Mouse (Mus musculus) erythroblast, embryonic 14.5 days (primary cell): ENCODE data around the gene Rnf31.
A peak's percentile ranks its signal among the peaks of the same experiment; 100 is the strongest.

Source experiments
- GATA1 ChIP-seq: IDR thresholded peaks from 2 replicates; pipeline ENCODE4 v1.6.1; 2012; ENCODE audit warnings: low read length, inconsistent platforms, mixed read lengths
- TAL1 ChIP-seq: IDR thresholded peaks from 3 replicates; pipeline ENCODE4 v1.6.1; 2012; ENCODE audit warnings: low read length, inconsistent platforms, mixed read lengths

DNA sequence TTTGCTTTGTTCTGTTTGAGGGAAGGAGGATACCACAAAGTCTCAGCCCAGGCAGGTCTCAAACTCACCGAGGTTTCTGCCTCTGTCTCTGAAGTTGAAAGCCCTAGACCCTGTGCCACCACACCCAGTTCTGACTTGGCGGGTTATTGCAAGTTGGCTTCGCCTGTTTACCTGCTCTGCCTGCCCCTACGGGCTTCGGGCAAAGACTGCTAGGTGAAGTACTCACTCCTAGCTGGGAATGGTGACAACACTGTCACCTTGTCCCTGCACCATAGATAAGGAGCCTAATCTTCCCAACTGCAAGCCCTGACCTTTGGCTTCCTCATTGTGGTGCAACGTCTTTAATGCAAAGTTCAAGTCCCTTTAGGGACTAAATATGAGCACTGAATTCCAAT lies 5.9 kb upstream of the Rnf31 start:
- TF ChIP-seq GATA1 = peak; percentile 50
- TF ChIP-seq TAL1 = no peak
